Mouse (Mus musculus): ENCODE data around the gene Plekha8.

- TF ChIP-seq CTCF (IDR thresholded peaks at IDR 0.05; ENCODE audit: low read depth), result no peak
- TF ChIP-seq EP300 (IDR thresholded peaks at IDR 0.05; ENCODE audit: low read depth), result no peak
Observed at GRCm38 (mm10) chr6:54688467-54689323, 93.8 kb downstream of the Plekha8 start.

All from liver, embryonic 14.5 days (tissue).